Mouse (Mus musculus) heart, postnatal 36 days (tissue): ENCODE results near the gene Prrc2a. TPM values are rescaled to one million over a fixed set of nuclear protein-coding genes. Genes with fewer than 3 reads are reported as not detected.
"Not testable (repeated sequence)": the region's sequence is repeated elsewhere in the genome, so short reads cannot be mapped to it uniquely, and the experiment has no call there.

ENCODE experiments used
- DNase-seq, 2 experiments: peaks; one replicate each; pipeline ENCODE4 v3.0.0; 2021 to 2022
- intact Hi-C: fragments of 180-260 bp; cut with DNase I; formaldehyde crosslinking; loops from one replicate; pipeline ENCODE4 v1.15.1; 2025
- total RNA-seq, 2 experiments: library from RNA; stranded (reverse); gene quantifications; 2 replicates each; pipeline ENCODE4 v1.2.3; 2021

Prrc2a gene
- total RNA-seq, 2 experiments from 2014 or later, result 122 to 127 TPM

DNA sequence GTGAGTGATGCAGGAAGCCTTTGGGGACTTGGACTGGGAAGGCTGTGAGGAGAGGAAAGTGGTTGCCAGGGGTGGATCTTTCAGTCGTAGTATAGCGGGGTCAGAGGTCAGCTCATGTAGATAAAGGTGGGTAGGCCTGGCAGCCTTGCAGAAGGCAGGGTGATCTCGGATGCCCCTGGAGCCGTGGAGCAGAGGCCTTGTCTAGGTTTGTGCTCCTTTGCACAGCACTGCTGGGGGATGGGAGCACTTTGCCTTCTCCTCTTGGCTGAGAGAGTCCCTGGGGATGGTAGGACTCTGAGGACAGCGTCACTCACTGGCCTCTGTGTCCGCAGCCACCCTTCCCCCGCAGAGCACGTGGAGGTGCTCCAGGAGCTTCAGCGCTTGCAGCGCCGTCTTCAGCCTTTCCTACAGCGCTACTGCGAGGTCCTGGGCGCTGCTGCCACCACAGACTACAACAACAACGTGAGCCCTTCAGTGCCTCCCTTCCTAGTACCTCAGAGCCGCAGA, 24.2 kb downstream of the Prrc2a start:
- intact Hi-C loops, result no loop called here
- no peak for DNase-seq

DNA sequence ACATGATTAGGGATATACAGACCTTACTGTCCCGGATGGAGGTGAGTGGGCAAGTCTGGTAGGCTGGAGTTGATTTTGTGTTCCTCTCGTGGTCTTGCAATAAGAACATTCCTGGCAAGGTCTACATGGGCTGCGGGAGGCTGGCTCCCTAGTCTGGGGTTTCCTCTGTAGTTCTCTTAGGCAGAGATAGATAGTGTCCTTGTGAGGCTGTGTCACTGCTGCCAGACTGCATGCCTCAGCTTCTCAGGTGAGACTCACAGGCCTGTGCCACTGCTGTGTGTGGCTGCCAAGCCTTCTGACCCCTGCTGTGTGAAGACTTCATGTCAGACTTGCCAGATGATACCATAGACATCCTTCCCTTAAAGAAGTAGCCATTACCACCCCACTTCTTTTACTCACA, 25.4 kb downstream of the Prrc2a start:
- intact Hi-C loops, result loop anchor here (10.0 kb wide), 1 partner anchor 304 kb away; the partner anchor contains the start of genes Dxo and Stk19

DNA sequence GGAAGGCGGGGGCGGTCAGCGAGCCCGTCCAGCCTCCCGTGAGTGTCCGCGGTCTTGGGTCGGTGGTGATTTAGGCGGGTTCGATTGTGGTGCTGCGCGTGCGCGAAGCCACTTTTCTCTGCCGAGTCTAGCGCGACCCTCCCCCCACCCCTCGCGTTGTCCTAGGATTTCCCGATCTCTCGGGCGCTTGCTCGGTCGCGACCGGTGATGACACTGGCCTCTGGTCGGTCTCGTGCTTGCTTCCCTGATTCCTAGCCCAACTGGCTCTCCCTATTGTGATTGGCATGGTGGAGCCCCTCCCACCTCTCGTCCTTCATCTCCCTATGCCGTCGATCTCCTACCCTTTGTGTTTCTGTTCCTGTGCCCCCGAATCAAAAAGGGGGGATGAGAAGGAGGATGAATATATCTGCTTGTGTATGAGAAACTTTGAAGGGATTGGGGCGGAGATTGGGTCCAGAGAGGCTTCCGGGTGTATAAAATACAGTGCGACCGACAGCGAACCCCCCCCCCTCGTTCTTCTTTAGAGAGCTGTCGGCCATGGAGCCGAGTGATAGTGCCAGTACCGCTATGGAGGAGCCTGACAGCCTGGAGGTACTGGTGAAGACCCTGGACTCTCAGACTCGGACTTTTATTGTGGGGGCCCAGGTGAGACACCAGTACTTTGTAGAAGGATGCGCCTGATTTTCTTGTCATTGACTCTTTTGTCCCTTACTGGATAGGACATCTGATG, 28.9 kb downstream of the Prrc2a start:
- no peak for DNase-seq
- intact Hi-C loops, result loop anchor here (2.0 to 10.0 kb wide), 2 partner anchors 25 to 301 kb away; partner anchors contain the start of genes Dxo and Stk19

More for the DNA sequence above, 25.4 kb downstream of the Prrc2a start:
- no peak for DNase-seq

GRCm38 (mm10) chr17:35134801-35135590, 29.7 kb downstream of the Prrc2a start, which contains the start of gene Bag6:
TSS of gene Bag6 (plus strand) at chr17:35135178.
- DNase-seq, result peak; percentile 93 to 98
- intact Hi-C loops, result loop anchor here (1.0 to 10.0 kb wide), 2 partner anchors 9 to 300 kb away; partner anchors contain the start of genes D17H6S53E, Dxo and Stk19

- no peak for DNase-seq
- intact Hi-C loops, result loop anchor here (10.0 kb wide), 1 partner anchor 299 kb away; the partner anchor contains the start of genes Dxo and Stk19
Observed at GRCm38 (mm10) chr17:35133517-35133916, 31.2 kb downstream of the Prrc2a start.

DNA sequence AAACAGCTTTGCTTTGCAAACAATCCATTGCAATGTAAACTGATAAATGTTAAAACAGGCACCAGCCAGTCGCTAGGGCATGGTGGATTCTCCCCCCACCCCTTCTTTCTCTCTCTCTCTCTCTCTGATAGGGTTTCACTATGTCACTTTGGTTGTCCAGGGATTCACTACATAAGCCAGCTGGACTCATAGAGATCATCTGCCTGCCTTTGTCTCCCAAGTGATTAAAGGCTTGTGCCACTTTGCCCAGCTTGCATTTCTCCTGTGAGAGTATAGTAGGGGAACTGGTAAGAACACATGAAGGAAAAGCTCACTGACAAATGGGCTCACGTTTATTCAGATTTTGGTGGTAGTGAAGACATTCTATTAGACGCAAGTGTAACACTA, 32.5 kb downstream of the Prrc2a start:
- DNase-seq, result no peak
- intact Hi-C loops, result loop anchor here (10.0 kb wide), 1 partner anchor 297 kb away; the partner anchor contains the start of genes Dxo and Stk19

- DNase-seq, result no peak
- intact Hi-C loops, result loop anchor here (10.0 kb wide), 1 partner anchor 297 kb away; the partner anchor contains the start of genes Dxo and Stk19
Observed at GRCm38 (mm10) chr17:35131500-35132173, 33.1 kb downstream of the Prrc2a start, which contains the start of gene Apom. TSS of gene Apom (minus strand) at chr17:35132050.

GRCm38 (mm10) chr17:35131038-35131437, 33.7 kb downstream of the Prrc2a start:
- intact Hi-C loops, result loop anchor here (10.0 kb wide), 1 partner anchor 296 kb away; the partner anchor contains the start of genes Dxo and Stk19
- DNase-seq, result no peak

- intact Hi-C loops, result loop anchor here (5.0 kb wide), 1 partner anchor 33 kb away; the partner anchor contains the start of gene Prrc2a
- DNase-seq, result no peak
Observed at GRCm38 (mm10) chr17:35128996-35129395, 35.7 kb downstream of the Prrc2a start.

DNA sequence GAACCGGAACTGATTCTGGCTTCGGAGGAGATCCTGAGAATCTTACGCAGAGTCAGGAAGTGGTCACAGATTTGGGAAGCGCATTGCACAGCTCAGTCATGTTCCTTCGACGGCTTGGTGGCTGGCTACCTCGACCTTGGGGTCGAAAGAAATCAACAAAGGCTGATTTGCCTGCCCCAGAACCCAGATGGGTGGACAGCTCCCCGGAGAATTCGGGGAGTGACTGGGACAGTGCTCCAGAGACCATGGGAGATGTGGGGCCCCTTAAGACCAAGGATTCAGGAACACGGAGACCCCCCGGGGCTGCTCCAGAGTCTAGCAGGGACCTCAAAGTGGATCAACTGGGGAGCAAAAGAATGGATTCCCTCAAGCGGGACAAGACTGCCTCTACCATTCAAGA, 37.7 kb downstream of the Prrc2a start:
- DNase-seq, result no peak
- intact Hi-C loops, result loop anchor here (5.0 kb wide), 1 partner anchor 35 kb away; the partner anchor contains the start of gene Prrc2a

DNA sequence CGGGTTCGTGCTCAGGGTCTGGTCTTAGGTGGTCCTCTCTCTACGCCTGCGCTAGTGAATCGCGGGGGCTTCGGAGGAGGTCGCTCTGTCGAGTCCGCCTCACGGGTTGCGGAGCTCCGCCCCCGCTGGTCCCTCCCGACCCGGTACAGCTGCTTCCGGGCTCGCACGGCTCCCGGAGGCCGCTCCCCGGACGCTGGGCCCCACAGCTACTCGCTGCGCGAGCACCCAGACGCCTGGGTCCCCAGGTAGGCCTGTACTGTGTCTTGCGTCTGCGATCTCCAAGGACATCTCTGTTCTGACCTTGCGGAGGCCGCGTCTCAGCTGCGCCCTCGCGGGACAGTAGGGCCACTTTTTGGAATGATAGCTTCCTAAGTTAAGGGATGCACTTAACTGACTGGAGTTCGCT, 38.5 kb downstream of the Prrc2a start, which contains the start of gene D17H6S53E:
TSS of gene D17H6S53E (plus strand) at position 168 of the 406 bp plus-strand sequence.
- peak; percentile 79 to 84 for DNase-seq
- intact Hi-C loops, result loop anchor here (1.0 to 5.0 kb wide), 2 partner anchors 8 to 36 kb away; partner anchors contain the start of gene Prrc2a

DNA sequence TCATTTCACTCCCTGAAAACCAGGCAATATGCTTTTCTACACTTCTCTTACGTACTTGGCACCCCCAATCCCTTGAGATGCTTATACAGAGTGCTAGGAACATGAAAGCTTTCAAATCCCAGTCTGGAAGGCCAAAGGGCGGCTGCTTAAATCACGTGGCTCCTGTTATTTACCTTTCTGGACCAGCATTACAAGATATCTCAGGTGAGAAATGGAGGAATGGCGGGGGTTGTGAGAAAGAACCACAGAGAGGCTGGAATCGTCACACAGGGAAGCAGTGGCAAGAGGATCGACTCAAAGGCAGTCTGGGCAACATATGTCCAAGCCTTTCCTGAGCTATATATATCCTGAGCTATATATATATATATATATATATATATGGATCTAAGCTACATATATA, 39.1 kb downstream of the Prrc2a start:
- DNase-seq, result no peak
- intact Hi-C loops, result loop anchor here (5.0 kb wide), 1 partner anchor 37 kb away; the partner anchor contains the start of gene Prrc2a

GRCm38 (mm10) chr17:35125081-35125480, 39.6 kb downstream of the Prrc2a start:
- intact Hi-C loops, result loop anchor here (5.0 kb wide), 1 partner anchor 37 kb away; the partner anchor contains the start of gene Prrc2a
- DNase-seq, result no peak

GRCm38 (mm10) chr17:35124261-35124896, 40.3 kb downstream of the Prrc2a start:
- intact Hi-C loops, result loop anchor here (5.0 kb wide), 1 partner anchor 102 kb away; no protein-coding TSS in a partner anchor
- DNase-seq, result not testable (repeated sequence)

DNA sequence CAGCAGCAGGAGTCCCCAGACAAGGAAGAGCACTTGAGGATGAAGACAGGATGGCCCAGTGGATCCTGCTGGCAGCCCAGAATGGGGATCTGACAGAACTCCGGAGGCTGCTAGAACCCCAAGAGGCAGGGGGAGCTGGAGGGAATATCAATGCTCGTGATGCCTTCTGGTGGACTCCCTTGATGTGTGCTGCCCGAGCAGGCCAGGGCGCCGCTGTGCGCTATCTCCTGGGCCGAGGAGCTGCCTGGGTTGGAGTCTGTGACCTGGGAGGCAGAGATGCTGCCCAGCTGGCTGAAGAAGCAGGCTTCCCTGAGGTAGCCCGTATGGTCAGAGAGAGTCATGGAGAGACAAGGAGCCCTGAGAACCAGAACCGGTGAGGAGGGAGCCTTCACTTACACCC, 41.4 kb downstream of the Prrc2a start:
- intact Hi-C loops, result loop anchor here (5.0 kb wide), 1 partner anchor 101 kb away; no protein-coding TSS in a partner anchor
- DNase-seq, result not testable (repeated sequence)

- intact Hi-C loops, result loop anchor here (5.0 kb wide), 1 partner anchor 100 kb away; no protein-coding TSS in a partner anchor
Observed at GRCm38 (mm10) chr17:35121871-35122303, 42.8 kb downstream of the Prrc2a start, which contains the start of gene Csnk2b. TSS of gene Csnk2b (minus strand) at chr17:35122053.

GRCm38 (mm10) chr17:35121143-35121799, 43.4 kb downstream of the Prrc2a start, which contains the start of gene Gpank1:
TSS of gene Gpank1 (plus strand) at chr17:35121455.
- intact Hi-C loops, result loop anchor here (5.0 kb wide), 1 partner anchor 99 kb away; no protein-coding TSS in a partner anchor
- DNase-seq, result peak; percentile 97

More at GRCm38 (mm10) chr17:35121871-35122303, 42.8 kb downstream of the Prrc2a start, which contains the start of gene Csnk2b:
- peak in 1 of 2 experiments; percentile 31 for DNase-seq

DNA sequence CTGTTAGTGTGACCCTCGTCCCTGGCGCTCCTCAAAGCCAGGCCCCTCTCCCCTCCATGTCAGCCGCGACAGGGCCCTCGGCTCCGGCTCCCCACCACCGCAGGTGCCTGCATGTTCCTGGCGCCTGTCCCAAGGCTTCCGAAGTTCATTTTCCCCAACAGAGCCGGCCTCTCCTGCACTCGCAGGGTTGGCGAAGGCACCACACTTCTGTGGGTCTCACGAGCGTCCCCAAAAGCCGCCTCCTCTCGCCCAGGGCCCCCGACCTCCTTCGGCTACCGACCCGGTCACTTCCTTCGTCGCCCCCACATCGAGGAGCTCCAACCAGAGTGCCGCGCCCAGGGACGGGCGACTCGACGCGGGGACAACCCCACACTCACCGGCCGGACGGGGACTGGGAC, 44.0 kb downstream of the Prrc2a start:
- intact Hi-C loops, result loop anchor here (5.0 kb wide), 1 partner anchor 98 kb away; no protein-coding TSS in a partner anchor
- DNase-seq, result no peak
